Mouse (Mus musculus) macrophage (primary cell): ENCODE data around the gene Hist1h2ae. TPM values are rescaled to one million over a fixed set of nuclear protein-coding genes. Genes with fewer than 3 reads are reported as not detected.
"Not testable (repeated sequence)": the region's sequence is repeated elsewhere in the genome, so short reads cannot be mapped to it uniquely, and the experiment has no call there.

Experiments
- H3K27ac ChIP-seq: fragments of 350-480 bp; formaldehyde crosslinking; 2 replicates; pipeline ENCODE4 v1.9.0; 2021
- H3K36me3 ChIP-seq: fragments of 350-480 bp; formaldehyde crosslinking; 2 replicates; pipeline ENCODE4 v1.9.0; 2021; ENCODE audit errors: inconsistent target
- H3K4me3 ChIP-seq: fragments of 350-480 bp; formaldehyde crosslinking; 2 replicates; pipeline ENCODE4 v1.9.0; 2021; ENCODE audit errors: inconsistent target
- H3K79me2 ChIP-seq: fragments of 350-480 bp; formaldehyde crosslinking; 2 replicates; pipeline ENCODE4 v1.9.0; 2021; ENCODE audit errors: inconsistent target
- WGBS: methylation state at CpG from one replicate; pipeline ENCODE4 v1.1.7; 2026; ENCODE audit warnings: inconsistent platforms; ENCODE audit not compliant: missing documents; 5-methylcytosine and 5-hydroxymethylcytosine counted together
- polyA plus RNA-seq: library from polyadenylated mRNA; stranded (reverse); fragments of 250-400 nt; gene quantifications from 3 replicates; pipeline ENCODE4 v1.2.4, GENCODE M21; 2018; ENCODE audit warnings: inconsistent platforms

Hist1h2ae gene
- polyA plus RNA-seq, 1 experiment from 2014 or later: 0.70 TPM

GRCm38 (mm10) chr13:23575864-23576313, 4.9 kb upstream of the Hist1h2ae start:
- 4% methylated on average over 8 of the region's 40 CpGs for WGBS
- peak overlapping the region; percentile 54 for H3K27ac ChIP-seq
- H3K4me3 ChIP-seq: peak overlapping the region; percentile 29
- H3K36me3 ChIP-seq: not testable (repeated sequence)
- peaks cover 18% of the 10 kb centered on the region; the same call in 1 of the 2 replicates for H3K79me2 ChIP-seq

- WGBS: 2% methylated on average over 13 of the region's 18 CpGs
- Histone ChIP-seq H3K79me2 (peaks cover 18% of the 10 kb centered on the region; the same call in 1 of the 2 replicates), H3K36me3 (no peaks in the 10 kb centered on the region), H3K27ac (peak within 1 kb of the TSS; percentile 67), H3K4me3 (peak within 1 kb of the TSS; percentile 29)
These were observed 4.3 kb upstream of the Hist1h2ae start, which contains the start of gene Hist1h3d for GRCm38 (mm10) chr13:23575271-23575851. Hist1h3d (plus strand) TSS chr13:23575763.

- 5% methylated on average over 2 of the region's 39 CpGs for WGBS
- Histone ChIP-seq H3K27ac (peak overlapping the region; percentile 67), H3K79me2 (peaks cover 18% of the 10 kb centered on the region; the same call in 1 of the 2 replicates), H3K4me3 (peak overlapping the region; percentile 13; the same call in 1 of the 2 replicates)
- not testable (repeated sequence) for H3K36me3 ChIP-seq
These were observed 3.6 kb upstream of the Hist1h2ae start for GRCm38 (mm10) chr13:23574546-23575170.

GRCm38 (mm10) chr13:23573898-23574524, 3.0 kb upstream of the Hist1h2ae start, which contains the start of the genes Hist1h2bf and Hist1h2ad:
Hist1h2bf (minus strand) TSS chr13:23574196.
Hist1h2ad (plus strand) TSS chr13:23574381.
- Histone ChIP-seq H3K4me3 (peak within 1 kb of the TSS; percentile 41), H3K27ac (peak within 1 kb of the TSS; percentile 75), H3K79me2 (peaks cover 18% of the 10 kb centered on the region; the same call in 1 of the 2 replicates)
- under 1% methylated on average over 23 of the region's 42 CpGs for WGBS
- not testable (repeated sequence) for H3K36me3 ChIP-seq

GRCm38 (mm10) chr13:23573034-23573897, 2.2 kb upstream of the Hist1h2ae start:
- peaks cover 18% of the 10 kb centered on the region; the same call in 1 of the 2 replicates for H3K79me2 ChIP-seq
- peak overlapping the region; percentile 41 for H3K4me3 ChIP-seq
- not testable (repeated sequence) for H3K36me3 ChIP-seq
- WGBS: 6% methylated on average over 14 of the region's 20 CpGs
- peak overlapping the region; percentile 75 for H3K27ac ChIP-seq

GRCm38 (mm10) chr13:23572218-23573033, 1.4 kb upstream of the Hist1h2ae start:
- Histone ChIP-seq H3K36me3 (no peaks in the 10 kb centered on the region), H3K27ac (peak overlapping the region; percentile 75), H3K79me2 (peaks cover 18% of the 10 kb centered on the region; the same call in 1 of the 2 replicates), H3K4me3 (peak overlapping the region; percentile 41)
- 40% methylated on average over 2 of the region's 2 CpGs for WGBS

GRCm38 (mm10) chr13:23571504-23572217, 641 bp upstream of the Hist1h2ae start:
- peak overlapping the region; percentile 41 for H3K4me3 ChIP-seq
- 2% methylated on average over 7 of the region's 34 CpGs for WGBS
- H3K79me2 ChIP-seq: peaks cover 18% of the 10 kb centered on the region; the same call in 1 of the 2 replicates
- peak overlapping the region; percentile 75 for H3K27ac ChIP-seq
- not testable (repeated sequence) for H3K36me3 ChIP-seq

GRCm38 (mm10) chr13:23570261-23571021, 579 bp downstream of the Hist1h2ae start:
- WGBS: 15% methylated on average over 5 of the region's 41 CpGs
- H3K27ac ChIP-seq: peak overlapping the region; percentile 46

GRCm38 (mm10) chr13:23564482-23564881, 6.5 kb downstream of the Hist1h2ae start:
- Histone ChIP-seq H3K79me2 (no peaks in the 10 kb centered on the region), H3K4me3 (no peak overlapping the region), H3K36me3 (no peaks in the 10 kb centered on the region), H3K27ac (no peak overlapping the region)
- WGBS: 95% methylated on average over 2 of the region's 2 CpGs

More at GRCm38 (mm10) chr13:23570261-23571021, 579 bp downstream of the Hist1h2ae start:
- H3K4me3 ChIP-seq: peak overlapping the region; percentile 1; the same call in 1 of the 2 replicates
- peaks cover 18% of the 10 kb centered on the region; the same call in 1 of the 2 replicates for H3K79me2 ChIP-seq
- not testable (repeated sequence) for H3K36me3 ChIP-seq

- 7% methylated on average over 18 of the region's 18 CpGs for WGBS
- H3K4me3 ChIP-seq: peak overlapping the region; percentile 15; the same call in 1 of the 2 replicates
These were observed 8.1 kb downstream of the Hist1h2ae start for GRCm38 (mm10) chr13:23562699-23563462.

GRCm38 (mm10) chr13:23561883-23562659, 8.9 kb downstream of the Hist1h2ae start, which contains the start of gene Hist1h3e:
Hist1h3e (minus strand) TSS chr13:23562369.
- H3K4me3 ChIP-seq: peak within 1 kb of the TSS; percentile 15; the same call in 1 of the 2 replicates
- 0% methylated on average over 23 of the region's 67 CpGs for WGBS
- not testable (repeated sequence) for H3K36me3 ChIP-seq, H3K79me2 ChIP-seq
- H3K27ac ChIP-seq: peak within 1 kb of the TSS; percentile 91

More at GRCm38 (mm10) chr13:23562699-23563462, 8.1 kb downstream of the Hist1h2ae start:
- no peaks in the 10 kb centered on the region for H3K36me3 ChIP-seq
- H3K27ac ChIP-seq: peak overlapping the region; percentile 91
- H3K79me2 ChIP-seq: no peaks in the 10 kb centered on the region
